ENCODE assay signal across 23 mouse cellular contexts in the genomic region with DNA sequence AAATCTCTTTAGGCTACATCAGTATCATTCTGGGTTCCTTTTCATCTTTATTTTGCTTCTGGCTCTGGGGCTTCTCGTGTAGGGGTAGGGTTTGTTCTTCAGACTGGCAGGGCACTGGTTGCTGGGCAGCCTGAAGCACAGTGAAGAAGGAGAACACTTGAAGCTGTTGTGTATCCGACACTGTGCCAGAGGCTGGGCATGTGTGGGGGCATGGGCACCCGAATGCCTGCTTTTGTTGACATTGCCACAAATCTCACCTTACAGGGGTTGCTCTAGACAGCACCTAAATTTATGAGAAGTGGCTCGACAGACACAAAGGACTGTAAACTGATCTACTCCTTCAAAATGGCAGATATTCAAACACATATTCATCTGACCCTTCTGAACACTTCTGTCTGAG.
DNase-seq lines count a peak whose midpoint lies in the region; ATAC-seq and TF ChIP-seq lines count a peak whose summit lies in the region.
"Had no signal": no experiment of that assay in that cellular context is flagged by ENCODE, and none has a peak within 500 bp of the region (broad histone marks: within the 10 kb centered on the region; RNA-seq: fewer than 3 reads in every experiment).

No protein-coding gene starts in this region.

- DNase-seq in kidney, adult 2 months = no peak
- no peak for DNase-seq in lung, embryonic 14.5 days
- no peak for DNase-seq in lung, adult 2 months
- peak; percentile 3 for DNase-seq in lung, postnatal 36 days
- no peak for DNase-seq in lung, postnatal 10 days
- DNase-seq in spleen, postnatal 10 days (ENCODE audit: low spot score in 2 of 2) = no peak
- DNase-seq: adrenal gland, adult 2 months; adrenal gland, postnatal 14 days; cerebellum, adult 11 months; cerebellum, adult 2 months; cerebellum, adult 9-11 months; cerebellum, postnatal 25 days; forebrain, postnatal 0 days; gastrocnemius, adult 2 months; gastrocnemius, postnatal 14 days; heart, adult 11 months had no signal

- no peaks in the 10 kb centered on the region for H3K27me3 ChIP-seq in kidney, embryonic 16.5 days (ENCODE audit: insufficient read depth, low read length)
- H3K27me3 ChIP-seq in kidney, adult 2 months (replicated peaks; ENCODE audit: control insufficient read depth, insufficient read depth, low read length) = no peaks in the 10 kb centered on the region
- H3K27me3 ChIP-seq in lung, embryonic 14.5 days (ENCODE audit: insufficient read depth, low read length) = no peaks in the 10 kb centered on the region
- H3K27me3 ChIP-seq: embryonic facial prominence, embryonic 12.5 days; embryonic facial prominence, embryonic 15.5 days; hindbrain, embryonic 12.5 days had no signal

- H3K27ac ChIP-seq in kidney, embryonic 16.5 days (ENCODE audit: low read length) = no peak overlapping the region
- H3K27ac ChIP-seq in kidney, adult 2 months (ENCODE audit: insufficient read depth, low read depth, low read length) = no peak overlapping the region
- no peak overlapping the region for H3K27ac ChIP-seq in lung, embryonic 14.5 days (ENCODE audit: low read depth)
- H3K27ac ChIP-seq: embryonic facial prominence, embryonic 12.5 days; embryonic facial prominence, embryonic 15.5 days; gastrocnemius, adult 2 months; hindbrain, embryonic 12.5 days had no signal

- no peak overlapping the region for H3K9ac ChIP-seq in kidney, embryonic 16.5 days (replicated peaks; ENCODE audit: low read length)
- no peak overlapping the region for H3K9ac ChIP-seq in lung, embryonic 14.5 days
- H3K9ac ChIP-seq: embryonic facial prominence, embryonic 12.5 days; embryonic facial prominence, embryonic 15.5 days; forebrain, postnatal 0 days; hindbrain, embryonic 12.5 days had no signal

- H3K9me3 ChIP-seq in kidney, embryonic 16.5 days (ENCODE audit: low read length) = no peaks in the 10 kb centered on the region
- H3K9me3 ChIP-seq in lung, embryonic 14.5 days (ENCODE audit: low read depth, low read length) = no peaks in the 10 kb centered on the region
- H3K9me3 ChIP-seq: embryonic facial prominence, embryonic 12.5 days; embryonic facial prominence, embryonic 15.5 days; hindbrain, embryonic 12.5 days had no signal

- no peak overlapping the region for H3K4me3 ChIP-seq in kidney, embryonic 16.5 days (ENCODE audit: low read length)
- no peak overlapping the region for H3K4me3 ChIP-seq in kidney, adult 2 months (ENCODE audit: insufficient read depth, low read depth, low read length)
- H3K4me3 ChIP-seq in lung, embryonic 14.5 days (ENCODE audit: low read depth, low read length) = no peak overlapping the region
- no peak overlapping the region for H3K4me3 ChIP-seq in lung, adult 2 months (replicated peaks; ENCODE audit: extremely low read depth, low read depth, low read length)
- H3K4me3 ChIP-seq: embryonic facial prominence, embryonic 12.5 days; embryonic facial prominence, embryonic 15.5 days; gastrocnemius, adult 2 months; hindbrain, embryonic 12.5 days had no signal

- H3K4me1 ChIP-seq in kidney, embryonic 16.5 days (ENCODE audit: insufficient read depth, low read length) = 0 out of 2 replicates have a peak, but pooled peaks cover 4% of the 10 kb centered on the region
- no peaks in the 10 kb centered on the region for H3K4me1 ChIP-seq in kidney, adult 2 months (ENCODE audit: control insufficient read depth, insufficient read depth, low read length)
- H3K4me1 ChIP-seq in lung, embryonic 14.5 days (ENCODE audit: insufficient read depth) = no peaks in the 10 kb centered on the region
- H3K4me1 ChIP-seq in lung, adult 2 months (ENCODE audit: control insufficient read depth, insufficient read depth, low read length) = no peaks in the 10 kb centered on the region
- H3K4me1 ChIP-seq: embryonic facial prominence, embryonic 12.5 days; embryonic facial prominence, embryonic 15.5 days; hindbrain, embryonic 12.5 days had no signal

- ATAC-seq in kidney, embryonic 16.5 days (ENCODE audit: low FRiP score, low TSS enrichment) = peak; percentile 90
- ATAC-seq in lung, embryonic 14.5 days (ENCODE audit: insufficient read depth) = peak; percentile 60
- ATAC-seq: CD4-positive, CD25-positive, alpha-beta regulatory T cell, adult 4 months; forebrain, embryonic 14.5 days; forebrain, postnatal 0 days had no signal

- 28% methylated on average over 4 of the region's 4 CpGs for WGBS in kidney, embryonic 16.5 days
- WGBS in kidney, adult 2 months = 43% methylated on average over 4 of the region's 4 CpGs
- WGBS in lung, embryonic 14.5 days = 38% methylated on average over 4 of the region's 4 CpGs
- 52% methylated on average over 4 of the region's 4 CpGs for WGBS in lung, adult 2 months

- TF ChIP-seq POLR2A in kidney, adult 2 months (IDR thresholded peaks at IDR 0.05; ENCODE audit: low read depth, low read length) = no peak
- no peak for TF ChIP-seq POLR2A in lung, adult 2 months (IDR thresholded peaks at IDR 0.05; ENCODE audit: borderline replicate concordance, extremely low read depth, low read depth, low read length)

- TF ChIP-seq CTCF in kidney, adult 2 months (conservative IDR thresholded peaks at IDR 0.05; ENCODE audit: insufficient read depth, insufficient read length, low read depth, low read length) = no peak
- no peak for TF ChIP-seq CTCF in lung, embryonic 14.5 days (IDR thresholded peaks at IDR 0.05; ENCODE audit: low read depth)
- no peak for TF ChIP-seq CTCF in lung, adult 2 months (IDR thresholded peaks at IDR 0.05; ENCODE audit: insufficient read depth, low read length)

- no peaks in the 10 kb centered on the region for H3K36me3 ChIP-seq in kidney, embryonic 16.5 days (ENCODE audit: insufficient read depth, low read length)
- no peaks in the 10 kb centered on the region for H3K36me3 ChIP-seq in kidney, adult 2 months (ENCODE audit: control insufficient read depth, insufficient read depth, low read length)
- H3K36me3 ChIP-seq in lung, embryonic 14.5 days (ENCODE audit: insufficient read depth) = no peaks in the 10 kb centered on the region
- H3K36me3 ChIP-seq: embryonic facial prominence, embryonic 12.5 days; embryonic facial prominence, embryonic 15.5 days; hindbrain, embryonic 12.5 days had no signal

- no peak overlapping the region for H3K4me2 ChIP-seq in kidney, embryonic 16.5 days (replicated peaks; ENCODE audit: low read depth, low read length)
- H3K4me2 ChIP-seq in lung, embryonic 14.5 days = no peak overlapping the region
- H3K4me2 ChIP-seq: embryonic facial prominence, embryonic 12.5 days; embryonic facial prominence, embryonic 15.5 days; heart, embryonic 11.5 days; hindbrain, embryonic 12.5 days had no signal
